Mouse (Mus musculus): Measurements from ENCODE around the gene Meioc. TPM values are rescaled to one million over a fixed set of nuclear protein-coding genes. Genes with fewer than 3 reads are reported as not detected.

Gene Meioc
- polyA plus RNA-seq, 1 experiment, result 38.8 TPM

- H3K4me3 ChIP-seq (ENCODE audit: control insufficient read depth, low read depth, low read length), result no peak overlapping the region
- H3K36me3 ChIP-seq (ENCODE audit: control insufficient read depth, insufficient read depth, low read length), result no peaks in the 10 kb centered on the region
- H3K27me3 ChIP-seq (ENCODE audit: control insufficient read depth, insufficient read depth, low read length), result no peaks in the 10 kb centered on the region
- peak; percentile 90 for TF ChIP-seq CTCF (IDR thresholded peaks at IDR 0.05; ENCODE audit: control insufficient read depth, insufficient read depth, insufficient replicate concordance, low read depth, low read length)
- TF ChIP-seq POLR2A (IDR thresholded peaks at IDR 0.05; ENCODE audit: control insufficient read depth, low read depth, low read length), result no peak
- H3K27ac ChIP-seq (ENCODE audit: control insufficient read depth, insufficient read depth, low read depth, low read length), result no peak overlapping the region
- no peaks in the 10 kb centered on the region for H3K4me1 ChIP-seq (ENCODE audit: control insufficient read depth, insufficient read depth, low read length)
Observed at GRCm38 (mm10) chr11:102651381-102651780, 12.1 kb upstream of the Meioc start.

GRCm38 (mm10) chr11:102652844-102653243 is 10.7 kb upstream of the Meioc start:
- Histone ChIP-seq H3K4me3 (ENCODE audit: control insufficient read depth, low read depth, low read length) (no peak overlapping the region), H3K36me3 (ENCODE audit: control insufficient read depth, insufficient read depth, low read length) (no peaks in the 10 kb centered on the region), H3K27me3 (ENCODE audit: control insufficient read depth, insufficient read depth, low read length) (no peaks in the 10 kb centered on the region), H3K27ac (ENCODE audit: control insufficient read depth, insufficient read depth, low read depth, low read length) (no peak overlapping the region), H3K4me1 (ENCODE audit: control insufficient read depth, insufficient read depth, low read length) (no peaks in the 10 kb centered on the region)
- no peak for TF ChIP-seq POLR2A (IDR thresholded peaks at IDR 0.05; ENCODE audit: control insufficient read depth, low read depth, low read length)
- TF ChIP-seq CTCF (IDR thresholded peaks at IDR 0.05; ENCODE audit: control insufficient read depth, insufficient read depth, insufficient replicate concordance, low read depth, low read length), result no peak

GRCm38 (mm10) chr11:102655888-102656287 is 7.6 kb upstream of the Meioc start:
- H3K27me3 ChIP-seq (ENCODE audit: control insufficient read depth, insufficient read depth, low read length), result no peaks in the 10 kb centered on the region
- no peak for TF ChIP-seq POLR2A (IDR thresholded peaks at IDR 0.05; ENCODE audit: control insufficient read depth, low read depth, low read length)
- TF ChIP-seq CTCF (IDR thresholded peaks at IDR 0.05; ENCODE audit: control insufficient read depth, insufficient read depth, insufficient replicate concordance, low read depth, low read length), result no peak
- no peaks in the 10 kb centered on the region for H3K36me3 ChIP-seq (ENCODE audit: control insufficient read depth, insufficient read depth, low read length)
- no peak overlapping the region for H3K27ac ChIP-seq (ENCODE audit: control insufficient read depth, insufficient read depth, low read depth, low read length)
- peaks cover 4% of the 10 kb centered on the region; the same call in 1 of the 2 replicates for H3K4me1 ChIP-seq (ENCODE audit: control insufficient read depth, insufficient read depth, low read length)
- H3K4me3 ChIP-seq (ENCODE audit: control insufficient read depth, low read depth, low read length), result no peak overlapping the region

GRCm38 (mm10) chr11:102656326-102656926 is 7.1 kb upstream of the Meioc start:
- Histone ChIP-seq H3K4me3 (ENCODE audit: control insufficient read depth, low read depth, low read length) (no peak overlapping the region), H3K4me1 (ENCODE audit: control insufficient read depth, insufficient read depth, low read length) (peaks cover 4% of the 10 kb centered on the region; the same call in 1 of the 2 replicates), H3K36me3 (ENCODE audit: control insufficient read depth, insufficient read depth, low read length) (no peaks in the 10 kb centered on the region), H3K27me3 (ENCODE audit: control insufficient read depth, insufficient read depth, low read length) (no peaks in the 10 kb centered on the region), H3K27ac (ENCODE audit: control insufficient read depth, insufficient read depth, low read depth, low read length) (no peak overlapping the region)
- TF ChIP-seq POLR2A (IDR thresholded peaks at IDR 0.05; ENCODE audit: control insufficient read depth, low read depth, low read length), result no peak
- TF ChIP-seq CTCF (IDR thresholded peaks at IDR 0.05; ENCODE audit: control insufficient read depth, insufficient read depth, insufficient replicate concordance, low read depth, low read length), result no peak

GRCm38 (mm10) chr11:102656931-102657330 is 6.6 kb upstream of the Meioc start:
- no peaks in the 10 kb centered on the region for H3K27me3 ChIP-seq (ENCODE audit: control insufficient read depth, insufficient read depth, low read length)
- peaks cover 4% of the 10 kb centered on the region; the same call in 1 of the 2 replicates for H3K4me1 ChIP-seq (ENCODE audit: control insufficient read depth, insufficient read depth, low read length)
- H3K4me3 ChIP-seq (ENCODE audit: control insufficient read depth, low read depth, low read length), result no peak overlapping the region
- no peaks in the 10 kb centered on the region for H3K36me3 ChIP-seq (ENCODE audit: control insufficient read depth, insufficient read depth, low read length)
- TF ChIP-seq CTCF (IDR thresholded peaks at IDR 0.05; ENCODE audit: control insufficient read depth, insufficient read depth, insufficient replicate concordance, low read depth, low read length), result no peak
- no peak for TF ChIP-seq POLR2A (IDR thresholded peaks at IDR 0.05; ENCODE audit: control insufficient read depth, low read depth, low read length)
- no peak overlapping the region for H3K27ac ChIP-seq (ENCODE audit: control insufficient read depth, insufficient read depth, low read depth, low read length)

GRCm38 (mm10) chr11:102665151-102665550 is 1.6 kb downstream of the Meioc start:
- H3K36me3 ChIP-seq (ENCODE audit: control insufficient read depth, insufficient read depth, low read length), result no peaks in the 10 kb centered on the region; the same call in 1 of the 2 replicates
- H3K4me1 ChIP-seq (ENCODE audit: control insufficient read depth, insufficient read depth, low read length), result peaks cover 3% of the 10 kb centered on the region; the same call in 1 of the 2 replicates
- TF ChIP-seq POLR2A (IDR thresholded peaks at IDR 0.05; ENCODE audit: control insufficient read depth, low read depth, low read length) (no peak), CTCF (IDR thresholded peaks at IDR 0.05; ENCODE audit: control insufficient read depth, insufficient read depth, insufficient replicate concordance, low read depth, low read length) (no peak)
- peak overlapping the region; percentile 99 for H3K27ac ChIP-seq (ENCODE audit: control insufficient read depth, insufficient read depth, low read depth, low read length)
- peak overlapping the region; percentile 92 for H3K4me3 ChIP-seq (ENCODE audit: control insufficient read depth, low read depth, low read length)
- H3K27me3 ChIP-seq (ENCODE audit: control insufficient read depth, insufficient read depth, low read length), result no peaks in the 10 kb centered on the region

- TF ChIP-seq CTCF (IDR thresholded peaks at IDR 0.05; ENCODE audit: control insufficient read depth, insufficient read depth, insufficient replicate concordance, low read depth, low read length), result no peak
- no peak; the same call in 1 of the 2 replicates for TF ChIP-seq POLR2A (IDR thresholded peaks at IDR 0.05; ENCODE audit: control insufficient read depth, low read depth, low read length)
- Histone ChIP-seq H3K4me1 (ENCODE audit: control insufficient read depth, insufficient read depth, low read length) (peaks cover 3% of the 10 kb centered on the region; the same call in 1 of the 2 replicates), H3K4me3 (ENCODE audit: control insufficient read depth, low read depth, low read length) (peak overlapping the region; percentile 92), H3K36me3 (ENCODE audit: control insufficient read depth, insufficient read depth, low read length) (no peaks in the 10 kb centered on the region; the same call in 1 of the 2 replicates), H3K27me3 (ENCODE audit: control insufficient read depth, insufficient read depth, low read length) (no peaks in the 10 kb centered on the region), H3K27ac (ENCODE audit: control insufficient read depth, insufficient read depth, low read depth, low read length) (peak overlapping the region; percentile 99)
Observed at GRCm38 (mm10) chr11:102665637-102666435, 2.3 kb downstream of the Meioc start.
